Mouse (Mus musculus) C2C12 (cell line): ENCODE results near the gene Dync1li2. TPM values are rescaled to one million over a fixed set of nuclear protein-coding genes. Genes with fewer than 3 reads are reported as not detected.
A peak's percentile ranks its signal among the peaks of the same experiment; 100 is the strongest.

Source experiments
- H3K27me3 ChIP-seq: one replicate; pipeline ENCODE4 v1.6.1; 2011; ENCODE audit not compliant: control insufficient read depth, insufficient read depth, insufficient read length
- H3K36me3 ChIP-seq: one replicate; pipeline ENCODE4 v1.6.1; 2011; ENCODE audit not compliant: control insufficient read depth, insufficient read depth
- H3K4me3 ChIP-seq: one replicate; pipeline ENCODE4 v1.5.1; 2011; ENCODE audit warnings: mild to moderate bottlenecking, control low read depth; ENCODE audit not compliant: poor library complexity, insufficient read depth, severe bottlenecking
- H3K79me2 ChIP-seq: one replicate; pipeline ENCODE4 v1.6.1; 2011; ENCODE audit not compliant: control insufficient read depth, insufficient read depth
- H3K79me3 ChIP-seq: one replicate; pipeline ENCODE4 v1.6.1; 2011; ENCODE audit warnings: low read depth, control low read depth
- H3ac ChIP-seq: one replicate; pipeline ENCODE3; 2011; ENCODE audit warnings: low read depth; ENCODE audit not compliant: control insufficient read depth, insufficient read length
- CEBPB ChIP-seq: IDR thresholded peaks from one replicate; pipeline ENCODE4 v1.6.1; 2011; ENCODE audit warnings: low read depth, mild to moderate bottlenecking, control low read depth, moderate library complexity
- CTCF ChIP-seq: IDR thresholded peaks from one replicate; pipeline ENCODE4 v1.5.1; 2011; ENCODE audit not compliant: control insufficient read depth, insufficient read depth, insufficient read length
- FOSL1 ChIP-seq: IDR thresholded peaks from one replicate; pipeline ENCODE4 v1.8.0; 2011; ENCODE audit warnings: mild to moderate bottlenecking, low read length; ENCODE audit not compliant: poor library complexity, insufficient read depth, severe bottlenecking
- MAX ChIP-seq: IDR thresholded peaks from one replicate; pipeline ENCODE4 v1.6.1; 2011; ENCODE audit warnings: mild to moderate bottlenecking, control low read depth
- MYOD1 ChIP-seq: IDR thresholded peaks from one replicate; pipeline ENCODE4 v1.6.1; 2011; ENCODE audit warnings: low read depth; ENCODE audit not compliant: control insufficient read depth, insufficient read length
- MYOG ChIP-seq: IDR thresholded peaks from one replicate; pipeline ENCODE4 v1.6.1; 2011; ENCODE audit not compliant: control insufficient read depth, insufficient read length; ENCODE audit errors: extremely low read depth
- USF1 ChIP-seq: IDR thresholded peaks from one replicate; pipeline ENCODE4 v1.6.1; 2011; ENCODE audit warnings: low read depth, mild to moderate bottlenecking, control low read depth, moderate library complexity
- polyA plus RNA-seq: library from polyadenylated mRNA; unstranded; fragments of >200 nt; fragmentation: generic; extraction: Trizol; gene quantifications from one replicate; pipeline ENCODE4 v1.2.1, GENCODE M21; 2012; ENCODE audit warnings: missing spikeins

Gene Dync1li2
- polyA plus RNA-seq, 1 experiment, result 26.8 TPM

DNA sequence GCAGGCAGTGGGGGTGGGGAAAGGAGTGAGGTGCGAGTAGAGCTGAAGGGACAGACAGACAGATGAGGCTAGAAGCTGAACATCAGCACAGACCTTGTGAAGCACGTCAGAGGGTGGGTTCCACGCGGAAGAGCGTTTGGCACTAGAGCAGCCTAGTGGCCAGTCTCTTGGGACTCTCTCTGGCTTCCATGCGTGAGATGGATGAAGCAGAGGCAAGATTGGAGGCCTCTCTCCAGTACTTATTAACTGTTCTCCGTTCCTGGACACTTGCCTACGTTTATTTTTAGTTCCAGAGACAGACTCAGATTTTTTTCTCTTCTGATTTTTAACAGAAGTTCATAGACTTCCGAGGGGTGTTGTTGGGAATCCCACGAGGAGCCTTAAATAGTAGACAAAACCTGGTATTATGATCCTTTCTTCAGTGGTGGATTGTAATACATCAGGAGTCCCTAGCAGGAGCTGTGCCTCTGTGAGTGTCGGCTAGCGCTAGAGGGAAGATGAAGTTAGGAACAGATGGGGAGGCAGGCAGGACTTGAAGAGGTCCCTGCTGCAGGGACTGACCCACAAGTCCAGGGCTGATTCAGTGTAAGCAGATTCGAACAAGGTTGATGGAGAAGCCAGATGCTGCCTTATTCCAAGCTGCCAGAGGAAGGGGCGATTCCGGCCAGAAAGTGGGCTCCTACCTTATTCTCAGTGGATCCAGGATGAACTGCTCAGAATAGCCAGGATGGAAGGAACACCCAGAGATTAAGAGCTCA lies 37.2 kb downstream of the Dync1li2 start:
- Histone ChIP-seq H3K79me2 (no peaks in the 10 kb centered on the region), H3K27me3 (no peaks in the 10 kb centered on the region), H3K36me3 (no peaks in the 10 kb centered on the region), H3ac (no peak overlapping the region), H3K4me3 (no peak overlapping the region), H3K79me3 (no peaks in the 10 kb centered on the region)
- TF ChIP-seq FOSL1, result no peak
- no peak for TF ChIP-seq CEBPB
- no peak for TF ChIP-seq USF1
- no peak for TF ChIP-seq CTCF
- no peak for TF ChIP-seq MYOG
- no peak for TF ChIP-seq MYOD1
- TF ChIP-seq MAX, result no peak

DNA sequence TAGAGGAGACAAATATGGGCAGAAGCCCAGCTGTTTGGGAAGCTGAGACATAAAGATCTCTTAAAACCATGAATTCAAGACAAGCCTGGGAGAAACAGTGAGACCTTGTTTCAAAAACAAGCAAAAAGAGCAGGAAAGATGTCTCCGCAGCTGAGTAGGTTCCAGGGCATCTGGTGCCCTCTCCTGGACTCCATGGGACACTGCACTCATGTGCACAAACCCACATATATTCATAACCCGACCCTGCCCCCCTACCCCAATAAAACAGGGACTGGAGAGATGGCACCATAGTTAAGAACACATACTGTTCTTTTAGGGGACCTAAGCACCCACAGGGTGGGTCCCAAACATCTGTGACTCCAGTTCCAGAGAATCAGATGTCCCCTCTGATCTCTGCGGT lies 39.3 kb downstream of the Dync1li2 start:
- Histone ChIP-seq H3K4me3 (no peak overlapping the region), H3ac (no peak overlapping the region), H3K36me3 (no peaks in the 10 kb centered on the region), H3K79me2 (no peaks in the 10 kb centered on the region), H3K27me3 (no peaks in the 10 kb centered on the region), H3K79me3 (no peaks in the 10 kb centered on the region)
- TF ChIP-seq FOSL1 (no peak), USF1 (no peak), MYOD1 (no peak), MYOG (no peak), MAX (no peak), CEBPB (no peak), CTCF (no peak)

DNA sequence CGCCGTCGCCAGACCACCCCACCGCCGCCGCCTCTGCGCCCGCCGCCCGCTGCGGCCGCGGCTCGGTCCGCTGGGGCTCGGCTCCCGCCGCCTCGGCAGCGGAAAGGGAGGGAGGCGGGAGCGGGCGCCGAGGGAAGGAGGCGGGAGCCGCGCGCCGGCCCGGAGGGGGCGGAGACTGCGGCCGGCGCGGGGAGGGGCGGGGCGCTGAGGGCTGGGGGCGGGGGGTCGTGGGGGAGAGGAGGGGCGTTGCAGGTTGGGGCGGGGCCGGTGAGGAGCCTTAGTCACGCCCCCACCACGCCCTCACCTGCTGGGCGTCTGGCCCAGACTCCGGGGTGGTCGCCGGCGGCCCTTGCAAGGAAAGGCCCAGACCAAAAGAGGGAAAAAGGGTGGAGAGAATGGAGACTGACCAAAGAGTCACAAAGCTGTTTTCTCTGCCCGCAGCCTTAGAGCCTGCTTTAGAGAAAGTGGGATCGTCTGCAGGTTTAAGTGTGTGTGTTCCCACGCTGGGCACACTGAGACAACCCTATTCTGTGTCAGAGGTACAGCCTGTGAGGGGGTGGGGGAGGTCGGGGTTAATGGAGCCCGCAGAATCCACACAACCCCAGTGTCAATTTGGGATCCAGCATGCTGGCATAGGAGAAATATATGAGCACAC lies 47.0 kb downstream of the Dync1li2 start, which contains the start of gene Cmtm4:
Gene Cmtm4, minus strand, starts transcription at position 105 of the 655 bp plus-strand sequence.
- peaks cover 43% of the 10 kb centered on the region for H3K79me2 ChIP-seq
- no peaks in the 10 kb centered on the region for H3K36me3 ChIP-seq
- TF ChIP-seq USF1 (no peak), CEBPB (no peak), MYOD1 (no peak), MAX (no peak), CTCF (no peak), MYOG (no peak), FOSL1 (no peak)
- H3ac ChIP-seq, result peak within 1 kb of the TSS; percentile 65
- peaks cover 16% of the 10 kb centered on the region for H3K79me3 ChIP-seq
- H3K27me3 ChIP-seq, result no peaks in the 10 kb centered on the region
- H3K4me3 ChIP-seq, result peak within 1 kb of the TSS; percentile 50

DNA sequence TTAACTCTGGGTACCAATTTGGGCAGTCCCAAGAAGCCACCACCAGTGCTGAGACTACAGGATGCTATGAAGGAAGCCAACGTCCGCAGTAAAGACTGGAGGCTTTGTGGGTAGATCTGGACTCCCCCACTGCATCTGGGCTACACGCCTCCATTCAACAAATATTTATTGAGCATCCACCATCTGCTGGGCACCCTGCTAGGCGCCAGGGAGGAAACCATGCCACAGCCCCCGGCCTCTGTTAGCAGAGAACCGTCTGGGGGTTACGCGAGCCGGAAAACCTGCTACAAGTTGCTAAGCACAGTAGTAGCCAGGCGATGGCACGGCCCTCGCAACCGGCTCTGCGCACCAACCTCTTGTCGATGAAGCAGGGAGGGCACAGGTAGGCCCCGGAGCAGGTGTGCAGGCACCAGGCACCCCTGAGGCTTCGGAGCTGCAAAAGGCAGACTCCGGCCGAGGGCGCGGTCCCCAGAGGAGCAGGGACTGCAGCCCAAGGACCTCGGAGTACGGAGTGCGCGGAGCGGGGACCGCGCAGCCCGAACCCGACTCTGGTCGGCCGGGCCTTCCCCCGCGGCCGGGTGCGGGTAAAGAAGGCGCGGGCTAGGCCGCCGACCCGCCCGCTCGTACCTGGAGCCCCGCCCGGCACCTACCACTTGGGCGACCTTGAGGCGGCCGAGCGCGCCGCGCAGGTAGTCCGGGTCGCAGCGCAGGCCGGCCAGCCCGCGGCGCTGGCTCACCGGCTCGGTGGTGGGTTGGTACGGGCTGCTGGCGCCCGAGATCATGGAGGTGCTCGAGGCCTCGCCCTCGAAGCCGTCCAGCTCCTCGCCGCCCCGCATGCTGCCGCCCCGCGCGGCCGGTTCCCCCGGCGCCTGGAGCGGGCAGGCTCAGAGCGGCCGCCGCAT lies 47.8 kb downstream of the Dync1li2 start:
- Histone ChIP-seq H3K36me3 (peaks cover 2% of the 10 kb centered on the region), H3ac (peak overlapping the region; percentile 65), H3K79me3 (peaks cover 19% of the 10 kb centered on the region), H3K4me3 (peak overlapping the region; percentile 50), H3K79me2 (peaks cover 43% of the 10 kb centered on the region), H3K27me3 (no peaks in the 10 kb centered on the region)
- no peak for TF ChIP-seq CEBPB
- TF ChIP-seq MYOG, result no peak

DNA sequence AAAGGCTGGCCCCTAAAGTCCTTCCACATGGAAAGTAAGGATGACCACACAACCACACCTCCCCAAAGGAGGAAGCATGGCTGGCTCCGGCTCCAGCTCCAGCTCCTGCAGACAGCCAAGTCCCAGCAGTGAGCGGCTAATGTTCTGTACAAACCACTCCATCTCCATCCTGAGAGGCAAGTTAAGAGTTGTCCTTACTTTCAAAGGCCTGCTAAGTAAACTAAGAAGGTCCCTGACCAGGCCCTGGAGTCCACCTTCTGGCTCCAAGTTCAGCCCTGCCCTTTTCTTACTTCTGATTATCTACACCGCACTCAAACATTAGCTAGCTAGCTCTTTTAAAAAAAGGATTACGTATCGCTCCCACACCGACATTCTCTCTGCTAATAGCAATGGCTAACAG lies 49.1 kb downstream of the Dync1li2 start:
- peaks cover 23% of the 10 kb centered on the region for H3K79me3 ChIP-seq
- H3K27me3 ChIP-seq, result no peaks in the 10 kb centered on the region
- H3K36me3 ChIP-seq, result peaks cover 3% of the 10 kb centered on the region
- no peak overlapping the region for H3K4me3 ChIP-seq
- no peak overlapping the region for H3ac ChIP-seq
- TF ChIP-seq FOSL1 (no peak), MAX (no peak), MYOD1 (no peak), MYOG (no peak), USF1 (no peak), CEBPB (no peak), CTCF (no peak)
- peaks cover 49% of the 10 kb centered on the region for H3K79me2 ChIP-seq

DNA sequence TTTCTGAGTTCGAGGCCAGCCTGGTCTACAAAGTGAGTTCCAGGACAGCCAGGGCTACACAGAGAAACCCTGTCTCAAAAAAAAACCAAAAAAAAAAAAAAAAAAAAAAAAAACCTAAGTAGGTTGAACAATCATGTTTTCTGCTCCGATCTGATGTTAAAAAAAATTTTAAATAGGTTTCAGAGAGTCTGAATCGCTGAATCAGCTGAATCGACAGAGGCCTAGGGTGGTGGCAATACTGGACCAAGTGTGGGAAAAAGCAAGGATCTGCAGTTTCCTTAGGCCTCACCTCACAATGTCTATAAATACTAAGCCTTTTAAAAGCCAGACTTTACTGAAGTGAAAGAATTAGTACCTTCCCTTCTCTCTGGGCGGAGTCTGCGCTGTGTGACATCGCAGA lies 49.7 kb downstream of the Dync1li2 start:
- Histone ChIP-seq H3K36me3 (peaks cover 3% of the 10 kb centered on the region), H3K79me3 (peaks cover 25% of the 10 kb centered on the region), H3K79me2 (peaks cover 55% of the 10 kb centered on the region), H3K27me3 (no peaks in the 10 kb centered on the region), H3K4me3 (no peak overlapping the region), H3ac (no peak overlapping the region)
- TF ChIP-seq MYOG, result no peak
- no peak for TF ChIP-seq CTCF
- no peak for TF ChIP-seq USF1
- TF ChIP-seq CEBPB, result no peak
- TF ChIP-seq FOSL1, result no peak
